Mouse (Mus musculus): ENCODE data around the gene Slc25a26. TPM values are rescaled to one million over a fixed set of nuclear protein-coding genes. Genes with fewer than 3 reads are reported as not detected.

The Slc25a26 gene
- polyA plus RNA-seq, 1 experiment, result 9.5 TPM

- H3K27ac ChIP-seq (ENCODE audit: control insufficient read depth, insufficient read depth, low read length), result no peak overlapping the region
- DNase-seq, result no peak
- no peaks in the 10 kb centered on the region for H3K27me3 ChIP-seq (ENCODE audit: control insufficient read depth, insufficient read depth, low read length)
- TF ChIP-seq POLR2A (IDR thresholded peaks at IDR 0.05; ENCODE audit: control insufficient read depth, extremely low read depth, insufficient read depth, low read length, poor library complexity), result no peak
- TF ChIP-seq CTCF (IDR thresholded peaks at IDR 0.05; ENCODE audit: borderline replicate concordance, control insufficient read depth, extremely low read depth, insufficient read depth, low read length, poor library complexity), result no peak
- WGBS, result 97% methylated on average over 9 of the region's 9 CpGs
- H3K36me3 ChIP-seq (ENCODE audit: control insufficient read depth, insufficient read depth, low read length), result no peaks in the 10 kb centered on the region
- H3K4me3 ChIP-seq (ENCODE audit: control insufficient read depth, insufficient read depth, low read length), result no peak overlapping the region
- H3K4me1 ChIP-seq (replicated peaks; ENCODE audit: control insufficient read depth, insufficient read depth, low read length), result no peaks in the 10 kb centered on the region
Observed at GRCm38 (mm10) chr6:94584147-94584695, 84.1 kb downstream of the Slc25a26 start.

DNA sequence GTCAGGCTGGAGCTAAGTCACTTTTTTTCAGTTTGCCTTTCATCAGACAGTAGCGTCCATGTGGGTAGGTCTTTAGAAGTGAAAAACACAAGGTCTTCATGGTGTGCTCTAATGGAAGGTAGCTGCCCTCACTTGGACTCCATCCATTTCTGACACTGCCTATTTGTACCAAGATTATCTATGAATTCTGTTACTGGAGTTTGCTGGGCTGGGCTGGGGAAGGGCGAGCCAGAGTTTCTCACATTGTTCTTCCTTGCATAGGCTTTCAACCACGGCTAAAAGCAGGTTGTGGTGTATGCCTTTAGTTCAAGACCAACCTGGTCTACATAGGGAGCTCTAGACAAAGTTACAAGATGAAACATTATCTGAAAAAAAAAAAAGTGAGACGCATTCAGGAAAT is 84.8 kb downstream of the Slc25a26 start:
- H3K4me3 ChIP-seq (ENCODE audit: control insufficient read depth, insufficient read depth, low read length), result no peak overlapping the region
- H3K27me3 ChIP-seq (ENCODE audit: control insufficient read depth, insufficient read depth, low read length), result no peaks in the 10 kb centered on the region
- WGBS, result 90% methylated on average over 4 of the region's 4 CpGs
- TF ChIP-seq CTCF (IDR thresholded peaks at IDR 0.05; ENCODE audit: borderline replicate concordance, control insufficient read depth, extremely low read depth, insufficient read depth, low read length, poor library complexity), result no peak
- no peak for TF ChIP-seq POLR2A (IDR thresholded peaks at IDR 0.05; ENCODE audit: control insufficient read depth, extremely low read depth, insufficient read depth, low read length, poor library complexity)
- DNase-seq, result no peak
- no peaks in the 10 kb centered on the region for H3K36me3 ChIP-seq (ENCODE audit: control insufficient read depth, insufficient read depth, low read length)
- no peaks in the 10 kb centered on the region for H3K4me1 ChIP-seq (replicated peaks; ENCODE audit: control insufficient read depth, insufficient read depth, low read length)
- no peak overlapping the region for H3K27ac ChIP-seq (ENCODE audit: control insufficient read depth, insufficient read depth, low read length)

DNA sequence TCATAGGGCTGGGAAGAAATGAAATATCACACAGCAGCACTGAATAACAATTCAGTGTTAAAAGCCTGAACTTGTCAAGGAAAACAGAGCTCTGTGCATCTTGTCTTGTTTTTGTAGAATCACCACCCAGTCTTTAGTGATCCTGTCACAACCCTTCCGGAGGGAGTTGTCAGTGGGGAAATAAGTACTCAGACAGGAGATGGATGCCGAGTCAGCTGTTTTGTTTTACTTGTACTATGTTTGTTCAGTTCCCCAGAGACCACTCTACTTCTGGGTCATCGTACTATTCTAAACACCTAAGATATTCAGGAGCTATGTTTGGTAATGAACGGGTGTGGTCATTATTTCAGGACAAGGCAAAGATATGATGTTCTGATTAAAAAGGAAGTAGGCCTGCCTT is 88.2 kb downstream of the Slc25a26 start:
- Histone ChIP-seq H3K36me3 (ENCODE audit: control insufficient read depth, insufficient read depth, low read length) (no peaks in the 10 kb centered on the region), H3K4me1 (replicated peaks; ENCODE audit: control insufficient read depth, insufficient read depth, low read length) (no peaks in the 10 kb centered on the region), H3K4me3 (ENCODE audit: control insufficient read depth, insufficient read depth, low read length) (no peak overlapping the region), H3K27ac (ENCODE audit: control insufficient read depth, insufficient read depth, low read length) (no peak overlapping the region), H3K27me3 (ENCODE audit: control insufficient read depth, insufficient read depth, low read length) (no peaks in the 10 kb centered on the region)
- DNase-seq, result no peak
- 98% methylated on average over 4 of the region's 4 CpGs for WGBS
- TF ChIP-seq CTCF (IDR thresholded peaks at IDR 0.05; ENCODE audit: borderline replicate concordance, control insufficient read depth, extremely low read depth, insufficient read depth, low read length, poor library complexity) (no peak), POLR2A (IDR thresholded peaks at IDR 0.05; ENCODE audit: control insufficient read depth, extremely low read depth, insufficient read depth, low read length, poor library complexity) (no peak)

DNA sequence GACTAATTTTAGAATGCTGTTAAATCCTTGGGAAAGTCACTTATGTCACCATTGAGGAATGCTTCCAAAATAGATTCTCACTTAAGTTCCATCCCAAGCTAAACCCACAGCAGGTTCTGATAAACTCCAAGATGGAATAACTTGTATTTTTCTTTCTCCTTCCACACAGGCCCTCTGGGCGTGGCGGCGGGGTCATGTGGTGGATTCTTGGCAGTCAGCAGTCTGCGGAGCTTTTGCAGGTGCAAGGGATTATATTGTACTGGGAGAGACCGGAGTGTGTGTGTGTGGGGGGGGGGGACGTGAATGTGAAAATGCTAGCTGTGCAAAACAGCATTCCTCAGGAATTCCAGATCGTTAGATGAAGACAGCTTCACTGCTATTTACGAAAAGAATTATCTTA is 92.1 kb downstream of the Slc25a26 start:
- H3K27ac ChIP-seq (ENCODE audit: control insufficient read depth, insufficient read depth, low read length), result no peak overlapping the region
- WGBS, result 94% methylated on average over 8 of the region's 8 CpGs
- TF ChIP-seq CTCF (IDR thresholded peaks at IDR 0.05; ENCODE audit: borderline replicate concordance, control insufficient read depth, extremely low read depth, insufficient read depth, low read length, poor library complexity) (no peak), POLR2A (IDR thresholded peaks at IDR 0.05; ENCODE audit: control insufficient read depth, extremely low read depth, insufficient read depth, low read length, poor library complexity) (no peak)

GRCm38 (mm10) chr6:94592710-94593109 is 92.6 kb downstream of the Slc25a26 start:
- Histone ChIP-seq H3K27me3 (ENCODE audit: control insufficient read depth, insufficient read depth, low read length) (no peaks in the 10 kb centered on the region), H3K4me1 (replicated peaks; ENCODE audit: control insufficient read depth, insufficient read depth, low read length) (no peaks in the 10 kb centered on the region), H3K4me3 (ENCODE audit: control insufficient read depth, insufficient read depth, low read length) (no peak overlapping the region), H3K36me3 (ENCODE audit: control insufficient read depth, insufficient read depth, low read length) (no peaks in the 10 kb centered on the region), H3K27ac (ENCODE audit: control insufficient read depth, insufficient read depth, low read length) (no peak overlapping the region)
- no peak for DNase-seq
- WGBS, result 86% methylated on average over 4 of the region's 4 CpGs
- no peak for TF ChIP-seq POLR2A (IDR thresholded peaks at IDR 0.05; ENCODE audit: control insufficient read depth, extremely low read depth, insufficient read depth, low read length, poor library complexity)
- TF ChIP-seq CTCF (IDR thresholded peaks at IDR 0.05; ENCODE audit: borderline replicate concordance, control insufficient read depth, extremely low read depth, insufficient read depth, low read length, poor library complexity), result no peak

More for the DNA sequence above, 92.1 kb downstream of the Slc25a26 start:
- H3K27me3 ChIP-seq (ENCODE audit: control insufficient read depth, insufficient read depth, low read length), result no peaks in the 10 kb centered on the region
- no peak overlapping the region for H3K4me3 ChIP-seq (ENCODE audit: control insufficient read depth, insufficient read depth, low read length)
- DNase-seq, result no peak
- no peaks in the 10 kb centered on the region for H3K4me1 ChIP-seq (replicated peaks; ENCODE audit: control insufficient read depth, insufficient read depth, low read length)
- no peaks in the 10 kb centered on the region for H3K36me3 ChIP-seq (ENCODE audit: control insufficient read depth, insufficient read depth, low read length)

DNA sequence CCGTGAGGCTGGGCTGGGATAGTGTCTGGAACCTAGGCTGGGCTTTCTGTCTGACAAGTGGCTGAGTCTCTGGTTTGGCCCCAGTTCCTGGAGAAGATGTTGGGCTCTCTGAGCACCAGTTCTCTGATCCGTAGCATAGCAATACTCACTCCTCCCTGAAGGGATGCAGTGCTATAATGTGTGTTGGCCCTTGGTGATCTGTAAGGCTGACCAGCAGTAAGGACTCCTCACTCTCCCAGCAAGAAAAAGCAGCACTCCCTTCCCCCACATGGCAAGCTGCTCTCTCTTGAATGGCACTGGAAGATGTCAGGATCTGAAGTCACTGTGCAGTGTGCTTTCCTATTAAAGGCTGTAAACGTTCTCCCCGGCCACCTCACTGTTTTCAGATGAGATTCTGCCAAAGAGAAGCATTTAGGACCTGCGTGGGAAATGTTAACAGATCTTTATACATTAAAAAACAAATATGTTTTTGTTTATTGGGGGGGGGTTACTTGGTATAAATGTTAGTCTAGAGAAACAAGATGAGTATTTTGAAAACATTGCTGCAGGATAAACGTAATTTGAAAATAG is 94.0 kb downstream of the Slc25a26 start:
- WGBS, result 93% methylated on average over 6 of the region's 6 CpGs
- Histone ChIP-seq H3K4me1 (replicated peaks; ENCODE audit: control insufficient read depth, insufficient read depth, low read length) (no peaks in the 10 kb centered on the region), H3K36me3 (ENCODE audit: control insufficient read depth, insufficient read depth, low read length) (no peaks in the 10 kb centered on the region), H3K27ac (ENCODE audit: control insufficient read depth, insufficient read depth, low read length) (no peak overlapping the region), H3K27me3 (ENCODE audit: control insufficient read depth, insufficient read depth, low read length) (no peaks in the 10 kb centered on the region), H3K4me3 (ENCODE audit: control insufficient read depth, insufficient read depth, low read length) (no peak overlapping the region)
- TF ChIP-seq POLR2A (IDR thresholded peaks at IDR 0.05; ENCODE audit: control insufficient read depth, extremely low read depth, insufficient read depth, low read length, poor library complexity) (no peak), CTCF (IDR thresholded peaks at IDR 0.05; ENCODE audit: borderline replicate concordance, control insufficient read depth, extremely low read depth, insufficient read depth, low read length, poor library complexity) (no peak)
- no peak for DNase-seq

Measured in thymus, adult 2 months (tissue).